Mouse (Mus musculus): ENCODE measurements around the gene 4930544D05Rik.
A peak's percentile ranks its signal among the peaks of the same experiment; 100 is the strongest.

Gene 4930544D05Rik

DNA sequence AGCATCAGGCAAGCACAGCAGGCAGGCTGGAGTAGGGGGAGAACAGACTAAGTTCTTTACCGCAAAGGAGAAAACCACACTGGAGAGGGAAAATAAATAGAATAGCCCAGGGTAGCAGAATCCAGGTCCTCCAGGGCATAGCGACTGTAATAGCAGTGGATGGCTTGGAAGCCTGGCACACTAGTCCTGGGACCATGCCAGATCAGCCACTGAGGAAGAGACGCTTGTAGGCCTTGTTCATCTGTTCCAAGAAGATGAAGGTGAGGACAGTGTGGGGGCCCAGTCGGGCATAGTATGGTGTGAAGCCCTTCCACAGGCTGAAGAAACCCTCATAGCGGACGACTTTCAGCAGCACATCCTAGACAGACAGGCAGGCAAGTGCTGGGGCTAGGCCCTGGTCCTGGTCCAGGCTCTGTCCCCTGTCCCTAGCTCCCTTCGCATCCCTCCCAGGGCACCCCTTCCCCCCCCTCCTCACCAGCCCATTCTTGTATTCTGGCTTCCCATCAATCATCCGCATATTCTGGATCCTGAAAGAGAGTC lies 29.0 kb downstream of the 4930544D05Rik start:
- DNase-seq (ENCODE audit: low read depth, low spot score), result no peak
- Histone ChIP-seq H3K36me3 (ENCODE audit: control insufficient read depth, insufficient read depth, low read length, poor library complexity, severe bottlenecking) (peaks cover 6% of the 10 kb centered on the region; the same call in 1 of the 2 replicates), H3K27me3 (ENCODE audit: control insufficient read depth, insufficient read depth, low read length, poor library complexity, severe bottlenecking) (no peaks in the 10 kb centered on the region)

DNA sequence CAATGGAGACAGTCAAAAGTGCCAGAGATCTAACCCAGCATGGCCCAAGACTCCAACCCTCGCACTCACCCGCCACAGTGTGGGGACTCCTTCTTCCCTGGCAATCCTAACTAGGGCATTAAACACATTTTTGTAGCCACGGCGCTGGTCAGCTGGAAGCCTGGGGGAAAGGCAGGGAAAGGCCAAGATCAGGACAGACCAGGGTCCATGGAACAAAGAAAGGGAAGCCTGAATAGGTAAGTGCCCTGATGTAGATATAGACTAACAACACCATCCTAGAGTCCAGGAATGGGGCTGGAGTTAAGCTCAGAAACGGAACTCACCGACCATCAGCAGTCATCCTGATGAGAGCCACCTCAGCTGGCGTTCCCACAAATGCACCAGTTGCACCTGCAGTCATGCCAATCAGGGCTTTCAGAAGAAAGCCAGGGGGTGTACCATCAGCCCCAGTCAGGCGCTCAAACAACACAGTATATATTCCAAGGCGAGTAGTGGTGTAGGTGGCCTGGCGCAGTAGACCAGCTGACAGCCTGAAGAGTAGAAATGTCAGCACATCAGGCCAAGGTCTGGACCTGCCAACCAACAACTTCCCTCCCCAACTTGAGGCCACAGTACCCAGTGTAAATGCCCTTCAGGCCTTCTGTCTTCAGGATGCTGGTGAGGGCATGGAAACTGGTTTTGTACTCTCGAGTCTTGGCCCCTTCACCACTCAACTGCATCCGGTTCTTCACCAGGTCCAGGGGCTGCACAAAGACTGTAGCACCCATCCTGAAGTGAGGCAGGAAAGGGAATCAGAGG lies 30.0 kb downstream of the 4930544D05Rik start:
- no peak for DNase-seq (ENCODE audit: low read depth, low spot score)
- Histone ChIP-seq H3K36me3 (ENCODE audit: control insufficient read depth, insufficient read depth, low read length, poor library complexity, severe bottlenecking) (peaks cover 6% of the 10 kb centered on the region; the same call in 1 of the 2 replicates), H3K27me3 (ENCODE audit: control insufficient read depth, insufficient read depth, low read length, poor library complexity, severe bottlenecking) (no peaks in the 10 kb centered on the region)

DNA sequence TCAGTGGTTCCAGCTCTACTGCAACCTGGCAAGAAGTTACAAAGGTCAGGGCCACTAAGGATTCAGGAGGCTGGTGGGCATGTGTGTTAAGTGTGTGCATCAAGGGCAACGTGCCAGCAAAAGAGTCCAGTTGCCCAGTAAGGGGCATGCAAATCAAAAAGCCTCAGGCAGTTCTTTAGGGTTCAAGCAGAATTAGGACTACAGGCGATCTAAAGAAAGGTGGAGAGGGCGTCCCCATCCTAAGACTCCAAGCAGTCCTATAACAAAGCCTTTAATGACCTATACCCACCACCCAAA lies 30.6 kb downstream of the 4930544D05Rik start:
- H3K36me3 ChIP-seq (ENCODE audit: control insufficient read depth, insufficient read depth, low read length, poor library complexity, severe bottlenecking), result peaks cover 10% of the 10 kb centered on the region
- no peaks in the 10 kb centered on the region for H3K27me3 ChIP-seq (ENCODE audit: control insufficient read depth, insufficient read depth, low read length, poor library complexity, severe bottlenecking)
- DNase-seq (ENCODE audit: low read depth, low spot score), result no peak

DNA sequence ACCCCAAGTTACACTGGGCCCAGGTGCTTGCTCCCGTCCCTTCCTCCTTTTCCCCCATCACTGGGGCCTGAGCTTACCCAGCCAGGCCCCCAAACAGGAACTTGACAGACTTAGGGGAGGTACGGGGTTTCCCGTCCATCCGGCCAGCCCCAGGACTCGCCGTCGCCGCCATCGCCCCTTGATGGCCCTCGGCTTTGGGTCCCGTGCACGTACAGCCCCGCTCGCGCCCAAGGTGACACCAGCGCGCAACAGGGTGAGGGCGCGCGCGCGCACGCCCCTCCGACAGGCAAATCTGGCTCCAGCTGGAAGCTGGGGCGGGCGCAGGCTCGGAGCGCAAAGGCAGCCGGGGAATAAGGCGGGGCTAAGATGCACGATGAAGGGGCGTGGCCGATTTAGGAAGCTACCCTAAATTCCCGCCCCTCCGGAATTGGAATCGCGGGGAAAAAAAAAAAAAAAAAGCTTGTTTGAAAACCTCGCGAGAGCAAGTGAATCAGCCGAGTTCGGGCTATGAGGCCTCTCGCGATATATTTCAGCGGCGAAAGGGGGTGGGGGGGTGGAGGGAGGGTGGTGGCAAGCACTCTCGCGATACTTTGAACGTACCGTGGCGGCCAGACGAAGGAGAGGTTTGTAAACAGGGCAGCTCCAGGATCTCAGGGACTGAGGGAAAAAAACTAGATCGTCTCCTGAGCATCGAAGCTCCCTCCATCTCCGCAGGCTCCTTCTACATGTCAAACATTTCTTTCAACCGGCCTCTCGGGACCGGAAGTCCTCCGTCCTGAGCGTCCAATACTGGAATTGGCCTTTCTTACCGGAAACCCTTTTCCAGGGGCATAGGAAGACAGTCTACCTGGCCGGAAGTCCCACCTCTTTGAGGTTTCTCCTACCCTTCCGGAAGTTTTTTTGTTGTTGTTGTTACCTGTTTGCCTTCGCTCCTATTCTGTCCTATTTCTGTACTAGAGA lies 31.3 kb downstream of the 4930544D05Rik start, which contains the start of the genes Rnf167 and Slc25a11:
Rnf167 (plus strand) TSS at position 545 of the 960 bp plus-strand sequence.
Slc25a11 (minus strand) TSS at position 789 of the 960 bp plus-strand sequence.
- Histone ChIP-seq H3K36me3 (ENCODE audit: control insufficient read depth, insufficient read depth, low read length, poor library complexity, severe bottlenecking) (peaks cover 13% of the 10 kb centered on the region), H3K27me3 (ENCODE audit: control insufficient read depth, insufficient read depth, low read length, poor library complexity, severe bottlenecking) (no peaks in the 10 kb centered on the region)
- DNase-seq (ENCODE audit: low read depth, low spot score), result peak; percentile 98

DNA sequence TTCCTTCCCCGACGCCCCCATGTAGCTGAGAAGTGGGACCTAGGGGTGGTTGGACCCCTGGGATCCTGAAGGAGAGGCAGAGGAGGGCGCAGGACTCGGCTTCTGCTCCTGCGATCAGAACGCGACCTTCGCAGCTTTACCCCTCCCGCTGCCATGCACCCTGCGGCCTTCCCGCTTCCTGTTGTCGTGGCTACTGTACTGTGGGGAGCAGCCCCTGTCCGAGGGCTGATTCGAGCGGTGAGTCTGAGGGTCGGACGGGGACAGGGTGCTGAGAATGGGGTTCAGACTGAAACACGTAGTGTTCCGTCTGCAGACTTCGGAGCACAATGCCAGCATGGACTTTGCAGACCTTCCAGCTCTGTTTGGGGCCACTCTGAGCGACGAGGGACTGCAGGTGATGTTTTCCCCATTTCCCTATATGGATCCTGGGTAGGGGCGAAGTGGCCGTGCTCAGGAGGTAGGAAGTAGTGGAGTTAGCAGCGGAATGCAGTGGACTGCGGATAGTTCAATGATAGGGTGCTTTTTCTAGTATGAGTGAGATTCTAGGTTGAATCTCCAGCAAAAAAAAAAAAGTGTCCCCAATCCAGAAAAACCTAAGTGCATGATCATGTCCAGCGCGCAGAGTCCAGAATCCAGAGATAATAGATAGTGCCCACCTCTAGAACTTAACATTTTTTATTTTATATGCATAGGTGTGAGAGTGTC lies 32.2 kb downstream of the 4930544D05Rik start:
- Histone ChIP-seq H3K36me3 (ENCODE audit: control insufficient read depth, insufficient read depth, low read length, poor library complexity, severe bottlenecking) (peaks cover 19% of the 10 kb centered on the region), H3K27me3 (ENCODE audit: control insufficient read depth, insufficient read depth, low read length, poor library complexity, severe bottlenecking) (no peaks in the 10 kb centered on the region)
- peak; percentile 40 for DNase-seq (ENCODE audit: low read depth, low spot score)

DNA sequence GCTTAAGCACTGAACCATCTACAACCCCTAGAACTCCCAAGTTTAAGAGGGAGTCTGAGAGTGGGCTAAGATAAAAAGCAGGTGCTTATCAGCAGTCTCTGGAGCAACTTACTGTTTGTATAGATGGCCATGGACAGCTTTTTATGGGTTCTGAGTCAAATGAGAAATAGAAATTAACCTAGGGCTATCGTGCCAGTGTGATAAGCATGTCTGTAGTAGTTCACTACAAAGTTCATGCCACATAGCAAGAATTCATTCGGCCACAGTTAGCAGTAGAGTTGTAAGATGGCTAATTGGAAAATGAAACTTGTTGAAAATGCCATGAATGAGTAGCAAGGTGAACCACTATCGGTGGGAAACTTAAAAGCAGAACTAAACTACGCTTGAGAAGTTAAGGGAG lies 32.9 kb downstream of the 4930544D05Rik start:
- Histone ChIP-seq H3K36me3 (ENCODE audit: control insufficient read depth, insufficient read depth, low read length, poor library complexity, severe bottlenecking) (peaks cover 19% of the 10 kb centered on the region), H3K27me3 (ENCODE audit: control insufficient read depth, insufficient read depth, low read length, poor library complexity, severe bottlenecking) (no peaks in the 10 kb centered on the region)
- DNase-seq (ENCODE audit: low read depth, low spot score), result peak; percentile 77

DNA sequence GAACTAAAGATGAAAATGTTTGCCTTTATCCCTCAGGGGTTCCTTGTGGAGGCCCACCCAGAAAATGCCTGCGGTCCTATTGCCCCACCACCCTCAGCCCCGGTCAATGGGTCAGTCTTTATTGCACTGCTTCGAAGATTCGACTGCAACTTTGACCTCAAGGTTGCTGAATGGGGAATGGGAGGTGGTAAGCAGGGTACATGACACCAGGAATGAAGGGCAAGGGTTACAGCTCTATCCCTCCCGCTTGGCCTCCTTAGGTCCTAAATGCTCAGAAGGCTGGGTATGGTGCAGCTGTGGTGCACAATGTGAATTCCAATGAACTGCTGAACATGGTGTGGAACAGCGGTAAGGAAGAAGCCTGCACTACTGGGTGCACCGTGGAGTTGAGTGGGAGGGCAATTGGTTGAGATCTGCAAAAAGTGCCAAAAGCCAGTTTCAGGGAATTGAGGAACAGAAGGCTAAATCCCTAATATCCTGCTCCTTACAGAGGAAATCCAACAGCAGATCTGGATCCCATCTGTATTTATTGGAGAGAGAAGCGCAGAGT lies 33.6 kb downstream of the 4930544D05Rik start:
- Histone ChIP-seq H3K27me3 (ENCODE audit: control insufficient read depth, insufficient read depth, low read length, poor library complexity, severe bottlenecking) (no peaks in the 10 kb centered on the region), H3K36me3 (ENCODE audit: control insufficient read depth, insufficient read depth, low read length, poor library complexity, severe bottlenecking) (peaks cover 18% of the 10 kb centered on the region)
- no peak for DNase-seq (ENCODE audit: low read depth, low spot score)

DNA sequence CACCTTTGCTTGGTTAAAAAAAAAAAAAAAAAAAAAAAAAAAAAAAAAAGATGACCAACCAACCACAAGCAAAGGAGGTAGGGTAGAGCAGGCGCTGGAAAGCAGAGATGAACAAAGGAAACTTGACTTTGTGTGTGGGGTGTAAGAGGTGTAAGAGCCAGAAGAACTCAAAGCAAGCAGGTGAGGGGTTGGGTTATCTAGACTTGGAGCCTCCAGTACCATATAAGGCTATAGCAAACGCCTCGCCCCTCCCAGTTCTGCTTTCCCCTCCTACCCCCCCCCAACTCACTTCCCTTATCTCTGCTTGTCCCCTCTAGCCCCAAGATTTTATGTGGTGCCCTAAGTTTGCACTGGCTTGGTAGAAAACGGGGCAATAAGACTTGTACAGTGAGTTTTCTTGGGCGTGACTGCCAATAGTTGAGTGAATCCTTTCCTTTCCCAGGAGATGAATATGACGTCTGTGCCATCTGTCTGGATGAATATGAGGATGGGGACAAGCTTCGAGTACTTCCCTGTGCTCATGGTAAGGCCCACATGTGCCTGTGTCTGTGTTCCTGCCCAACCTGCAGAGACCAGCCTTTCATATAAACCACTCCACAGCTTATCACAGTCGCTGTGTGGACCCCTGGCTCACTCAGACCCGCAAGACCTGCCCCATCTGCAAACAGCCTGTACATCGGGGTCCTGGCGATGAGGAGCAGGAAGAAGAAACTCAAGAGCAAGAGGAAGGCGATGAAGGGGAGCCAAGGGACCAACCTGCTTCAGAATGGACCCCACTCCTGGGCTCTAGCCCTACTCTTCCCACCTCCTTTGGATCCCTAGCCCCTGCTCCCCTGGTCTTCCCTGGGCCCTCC lies 34.9 kb downstream of the 4930544D05Rik start:
- peak; percentile 90 for DNase-seq (ENCODE audit: low read depth, low spot score)
- H3K36me3 ChIP-seq (ENCODE audit: control insufficient read depth, insufficient read depth, low read length, poor library complexity, severe bottlenecking), result peaks cover 14% of the 10 kb centered on the region
- no peaks in the 10 kb centered on the region for H3K27me3 ChIP-seq (ENCODE audit: control insufficient read depth, insufficient read depth, low read length, poor library complexity, severe bottlenecking)

DNA sequence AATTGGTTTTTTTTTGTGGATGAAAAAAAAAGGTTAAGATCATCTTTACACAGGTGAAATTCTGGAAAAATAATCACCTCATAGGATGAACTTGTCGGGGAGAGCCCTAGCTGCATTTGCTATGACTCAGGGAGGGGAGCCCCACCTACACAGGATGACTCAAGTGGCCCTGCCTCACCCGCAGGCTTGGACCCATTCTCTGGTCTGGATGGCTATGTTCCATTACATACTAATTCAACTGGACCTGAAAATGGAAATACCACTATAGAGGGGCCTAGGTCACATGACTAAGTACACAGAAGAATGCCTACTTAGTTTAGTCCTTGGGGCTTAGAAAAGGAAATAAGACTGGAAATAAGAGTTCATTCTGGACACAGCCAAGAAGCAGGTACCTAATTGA lies 35.7 kb downstream of the 4930544D05Rik start:
- peak; percentile 52 for DNase-seq (ENCODE audit: low read depth, low spot score)
- peaks cover 14% of the 10 kb centered on the region for H3K36me3 ChIP-seq (ENCODE audit: control insufficient read depth, insufficient read depth, low read length, poor library complexity, severe bottlenecking)
- H3K27me3 ChIP-seq (ENCODE audit: control insufficient read depth, insufficient read depth, low read length, poor library complexity, severe bottlenecking), result no peaks in the 10 kb centered on the region

DNA sequence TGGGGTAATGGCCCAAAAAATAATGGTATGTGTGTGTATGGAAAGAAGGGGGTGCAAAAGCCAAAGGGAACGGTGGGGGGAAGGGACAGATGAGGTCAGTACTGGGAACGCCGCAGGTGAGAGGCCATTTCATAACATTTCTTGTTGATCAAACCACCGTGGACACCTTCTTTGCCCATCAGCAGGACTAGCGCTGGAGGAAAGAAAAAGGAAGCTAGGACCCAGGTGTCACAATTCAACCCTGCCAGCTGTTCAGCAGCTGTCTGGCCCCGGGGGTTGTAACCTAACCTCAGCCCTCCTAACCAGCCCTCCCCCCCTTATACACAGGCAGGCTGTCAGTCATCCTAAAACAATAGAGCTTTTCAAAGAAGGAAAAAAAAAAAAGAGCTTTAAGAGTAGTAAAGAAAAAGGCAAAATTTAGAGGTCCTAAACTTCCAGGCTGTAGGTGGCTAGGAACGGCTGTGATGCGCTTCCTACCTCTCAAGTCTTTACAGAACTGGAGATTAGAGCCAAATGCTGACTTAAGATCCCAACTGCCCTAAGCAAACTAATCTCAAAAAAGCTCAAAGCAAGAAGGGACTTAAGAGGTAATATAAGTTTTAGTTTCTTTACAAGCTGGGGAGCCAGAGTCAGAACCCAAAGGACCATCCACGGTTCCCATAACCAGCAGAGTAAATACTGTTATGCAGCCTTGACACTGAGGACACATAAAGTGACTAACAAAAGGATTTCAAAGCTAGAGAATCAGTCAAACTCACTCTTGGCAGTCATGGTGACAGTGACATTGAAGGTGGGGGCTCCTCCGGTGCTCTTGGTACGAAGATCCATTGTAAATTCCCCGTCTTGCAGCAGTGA lies 36.6 kb downstream of the 4930544D05Rik start:
- Histone ChIP-seq H3K36me3 (ENCODE audit: control insufficient read depth, insufficient read depth, low read length, poor library complexity, severe bottlenecking) (peaks cover 14% of the 10 kb centered on the region), H3K27me3 (ENCODE audit: control insufficient read depth, insufficient read depth, low read length, poor library complexity, severe bottlenecking) (no peaks in the 10 kb centered on the region)
- peak; percentile 44 for DNase-seq (ENCODE audit: low read depth, low spot score)

DNA sequence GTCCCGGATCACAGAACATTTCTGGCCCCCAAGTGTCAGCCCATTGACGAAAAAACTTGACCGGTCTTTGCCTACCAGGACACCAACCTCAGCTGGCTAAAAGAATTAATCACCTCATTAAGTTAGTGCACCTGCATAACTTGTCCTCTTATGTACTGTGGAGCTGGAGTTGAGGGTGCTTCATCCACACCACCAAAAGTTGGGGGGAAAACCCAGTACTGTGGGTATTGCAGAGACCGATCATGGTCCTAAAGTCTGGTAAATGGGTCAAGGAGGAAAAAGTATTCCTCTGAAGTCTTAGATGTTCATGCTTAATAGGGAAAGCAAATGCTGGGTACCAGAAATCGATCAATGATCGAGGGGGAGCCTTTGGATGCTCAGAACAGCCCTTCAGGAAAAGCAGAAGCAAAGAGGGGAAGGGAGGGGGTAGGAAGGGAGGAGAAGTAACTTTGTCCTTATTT lies 37.3 kb downstream of the 4930544D05Rik start:
- DNase-seq (ENCODE audit: low read depth, low spot score), result no peak
- peaks cover 14% of the 10 kb centered on the region for H3K36me3 ChIP-seq (ENCODE audit: control insufficient read depth, insufficient read depth, low read length, poor library complexity, severe bottlenecking)
- H3K27me3 ChIP-seq (ENCODE audit: control insufficient read depth, insufficient read depth, low read length, poor library complexity, severe bottlenecking), result no peaks in the 10 kb centered on the region

DNA sequence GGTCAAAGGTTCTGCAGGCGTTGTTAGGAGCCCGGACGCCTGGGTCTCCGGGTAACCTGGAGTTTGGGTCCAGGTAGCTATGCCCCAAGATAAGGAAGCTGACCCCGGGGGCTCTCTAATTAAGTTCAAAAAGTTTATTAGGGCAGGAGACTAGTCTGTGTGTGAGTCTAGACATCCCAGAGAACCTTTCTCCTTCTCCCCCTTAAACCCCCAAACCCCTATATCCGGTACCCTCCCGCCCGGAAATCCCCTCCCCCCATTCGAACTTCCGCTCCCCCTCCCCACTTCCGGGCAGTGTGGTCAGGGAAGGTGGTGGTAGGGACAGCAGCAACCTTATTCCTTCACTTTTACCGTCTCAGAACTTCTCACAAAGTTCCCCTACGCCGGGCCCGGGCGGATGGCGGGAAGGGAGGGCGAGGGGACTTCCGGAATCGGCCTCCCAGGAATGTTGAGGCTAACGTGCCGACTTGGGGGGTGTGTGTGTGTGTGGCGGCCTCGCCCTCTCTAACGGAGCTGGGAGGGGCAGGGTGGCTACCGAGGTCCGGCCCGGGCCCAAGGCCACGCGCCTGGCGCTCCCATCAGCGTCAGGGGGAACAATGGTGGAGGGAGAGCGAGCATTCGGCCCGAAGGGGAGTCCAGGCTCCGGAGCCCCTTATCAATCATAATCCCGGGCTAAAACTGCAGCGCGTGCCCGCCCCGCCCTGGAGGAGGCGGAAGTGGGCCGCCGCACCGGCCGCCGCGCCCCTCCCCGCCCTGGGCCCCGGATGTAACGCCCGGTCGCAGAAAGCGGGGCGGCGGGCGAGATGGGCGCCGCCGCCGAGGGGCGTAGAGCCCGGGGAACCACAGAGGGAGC lies 37.9 kb downstream of the 4930544D05Rik start:
- DNase-seq (ENCODE audit: low read depth, low spot score), result peak; percentile 72
- Histone ChIP-seq H3K36me3 (ENCODE audit: control insufficient read depth, insufficient read depth, low read length, poor library complexity, severe bottlenecking) (peaks cover 14% of the 10 kb centered on the region), H3K27me3 (ENCODE audit: control insufficient read depth, insufficient read depth, low read length, poor library complexity, severe bottlenecking) (no peaks in the 10 kb centered on the region)
